Mouse (Mus musculus): ENCODE measurements at regions not wholly inside any gene's neighbourhood (a gene's known extent, or its start where the extent isn't known, plus 50 kb on each side); places are given as distances from the start of the nearest gene placed in this dataset.

- TF ChIP-seq CTCF (IDR thresholded peaks at IDR 0.05; ENCODE audit: borderline replicate concordance, insufficient read depth, low read depth, low read length) (no peak), POLR2A (IDR thresholded peaks at IDR 0.05; ENCODE audit: borderline replicate concordance, insufficient read depth, low read length) (no peak)
These were observed 61.6 kb upstream of the Syt6 start for GRCm38 (mm10) chr3:103513411-103513810.
